Mouse (Mus musculus) adrenal gland, postnatal 10 days (tissue): ENCODE measurements around the gene Aebp2. TPM values are rescaled to one million over a fixed set of nuclear protein-coding genes. Genes with fewer than 3 reads are reported as not detected.

Experiments used
- DNase-seq: peaks from one replicate; pipeline ENCODE4 v3.0.0; 2021; ENCODE audit warnings: mixed read lengths
- total RNA-seq, 2 experiments: library from RNA; stranded (reverse); gene quantifications; 2 replicates each; pipeline ENCODE4 v1.2.3; 2021

Aebp2 gene
- total RNA-seq, 2 experiments from 2014 or later: 45.9 to 52.0 TPM

DNA sequence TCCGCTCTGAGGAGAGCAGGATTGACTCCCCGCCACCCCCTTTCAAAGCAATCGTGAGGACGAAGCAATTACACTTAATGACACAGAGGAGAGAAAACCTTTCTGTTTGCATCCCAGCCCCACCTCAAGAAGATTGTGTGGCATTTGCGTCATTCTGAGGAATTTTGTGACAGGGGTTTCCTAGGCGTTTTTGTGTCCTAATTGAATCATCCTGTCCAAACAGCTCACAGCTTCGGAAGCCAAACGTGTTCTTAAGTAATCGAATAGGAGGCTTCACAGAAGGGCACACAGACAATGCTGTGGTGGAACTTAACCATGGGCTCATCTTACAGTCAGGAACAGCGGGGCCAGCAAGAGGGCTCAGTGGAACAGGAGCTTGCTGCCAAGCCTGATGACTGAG lies 15.9 kb upstream of the Aebp2 start:
- DNase-seq: no peak

- no peak for DNase-seq
Observed at GRCm38 (mm10) chr6:140608666-140609065, 13.8 kb upstream of the Aebp2 start.

DNA sequence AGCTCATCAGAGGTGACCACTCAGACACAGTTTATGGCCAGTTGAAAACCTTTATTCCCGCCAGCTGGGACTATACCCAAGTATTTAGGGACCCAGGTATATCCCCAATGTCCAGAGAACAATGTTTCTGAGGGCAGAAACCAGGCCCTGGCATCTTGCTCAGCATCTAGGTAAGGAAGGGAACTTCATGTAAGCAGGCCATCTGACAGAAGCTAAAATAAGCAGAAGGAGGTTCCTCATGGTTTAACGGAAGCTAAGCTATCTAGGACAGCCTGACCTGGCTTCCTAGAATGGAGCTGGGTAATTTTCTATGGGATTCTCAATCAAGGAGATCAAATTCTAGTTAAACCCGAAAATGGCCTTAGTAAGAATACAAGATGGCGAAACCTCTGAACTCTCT lies 12.9 kb upstream of the Aebp2 start:
- DNase-seq: no peak

DNA sequence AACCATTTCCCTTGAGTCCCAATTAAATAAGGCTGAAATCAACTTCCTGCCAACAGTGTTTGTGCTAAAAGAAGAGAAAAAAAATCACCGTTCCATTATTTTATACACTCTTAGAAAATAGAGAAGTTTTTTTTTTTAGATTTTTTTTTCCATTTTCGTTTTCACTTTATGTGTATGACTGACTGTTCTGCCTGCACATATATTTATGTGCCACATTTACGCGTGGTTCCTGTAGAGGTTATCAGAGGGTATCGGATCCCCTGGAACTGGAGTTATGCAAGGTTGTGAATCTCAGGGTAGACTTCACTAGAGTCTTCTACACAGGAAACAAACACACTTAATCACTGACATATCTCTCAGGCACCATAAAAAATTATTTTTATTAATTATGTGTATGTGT lies 12.3 kb upstream of the Aebp2 start:
- DNase-seq: no peak

DNA sequence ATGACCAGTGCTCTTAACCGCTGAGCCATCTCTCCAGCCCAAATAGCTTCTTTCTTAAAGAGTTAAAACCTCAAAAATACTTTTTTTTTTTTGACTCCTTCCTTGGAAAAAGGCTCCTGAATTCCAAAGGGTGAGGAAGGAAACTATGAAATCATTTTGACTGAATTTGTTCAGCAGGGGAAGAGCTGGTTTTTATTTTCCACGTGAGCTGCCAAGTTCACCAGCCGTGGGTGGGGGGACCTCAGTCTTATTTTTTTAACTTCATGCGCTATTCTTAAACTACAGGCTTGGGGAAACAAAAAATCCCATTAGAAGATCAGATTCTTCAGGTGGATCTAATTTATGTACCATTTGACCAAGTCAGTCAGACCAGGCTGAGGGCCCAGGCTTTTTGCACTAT lies 11.2 kb upstream of the Aebp2 start:
- DNase-seq: no peak

GRCm38 (mm10) chr6:140611893-140612473 lies 10.5 kb upstream of the Aebp2 start:
- DNase-seq: no peak

DNA sequence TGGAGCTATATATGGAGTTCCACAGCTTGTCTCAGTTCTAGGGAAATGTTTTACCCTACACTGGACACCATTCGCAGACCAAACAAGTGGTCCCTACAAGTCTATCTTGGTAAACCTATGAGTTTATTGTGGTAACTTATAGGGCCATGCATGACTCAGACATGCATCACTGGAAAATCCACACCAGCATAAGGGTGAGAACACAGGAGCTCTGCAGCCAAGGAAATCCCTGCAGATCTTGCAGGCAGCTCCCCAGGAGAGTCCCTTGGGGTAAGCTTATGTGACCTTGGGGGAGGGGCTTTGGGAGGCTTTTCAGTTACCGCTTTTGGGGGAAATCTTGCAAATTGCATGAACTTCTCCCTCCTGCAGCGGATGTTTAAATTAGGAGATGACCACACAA lies 8.6 kb upstream of the Aebp2 start:
- peak; percentile 26 for DNase-seq

DNA sequence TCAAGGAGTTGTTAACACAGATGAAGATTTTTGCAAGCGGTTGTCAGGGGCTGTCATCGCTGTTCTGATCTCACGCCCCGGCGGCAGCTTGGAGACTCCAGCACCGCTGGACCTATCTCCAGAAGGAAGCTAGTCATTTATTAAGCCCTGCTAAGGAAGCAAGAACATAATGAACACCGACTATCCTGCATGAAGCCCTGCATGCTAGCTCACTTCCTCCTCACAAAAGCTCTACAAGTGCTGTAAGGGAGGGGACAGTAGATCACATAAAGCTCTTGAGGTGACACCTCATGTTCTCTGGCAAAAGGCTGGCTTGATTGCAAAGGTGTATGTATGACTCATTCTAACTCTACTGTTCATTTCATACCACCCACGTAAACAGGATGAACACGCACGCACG lies 7.8 kb upstream of the Aebp2 start:
- no peak for DNase-seq

DNA sequence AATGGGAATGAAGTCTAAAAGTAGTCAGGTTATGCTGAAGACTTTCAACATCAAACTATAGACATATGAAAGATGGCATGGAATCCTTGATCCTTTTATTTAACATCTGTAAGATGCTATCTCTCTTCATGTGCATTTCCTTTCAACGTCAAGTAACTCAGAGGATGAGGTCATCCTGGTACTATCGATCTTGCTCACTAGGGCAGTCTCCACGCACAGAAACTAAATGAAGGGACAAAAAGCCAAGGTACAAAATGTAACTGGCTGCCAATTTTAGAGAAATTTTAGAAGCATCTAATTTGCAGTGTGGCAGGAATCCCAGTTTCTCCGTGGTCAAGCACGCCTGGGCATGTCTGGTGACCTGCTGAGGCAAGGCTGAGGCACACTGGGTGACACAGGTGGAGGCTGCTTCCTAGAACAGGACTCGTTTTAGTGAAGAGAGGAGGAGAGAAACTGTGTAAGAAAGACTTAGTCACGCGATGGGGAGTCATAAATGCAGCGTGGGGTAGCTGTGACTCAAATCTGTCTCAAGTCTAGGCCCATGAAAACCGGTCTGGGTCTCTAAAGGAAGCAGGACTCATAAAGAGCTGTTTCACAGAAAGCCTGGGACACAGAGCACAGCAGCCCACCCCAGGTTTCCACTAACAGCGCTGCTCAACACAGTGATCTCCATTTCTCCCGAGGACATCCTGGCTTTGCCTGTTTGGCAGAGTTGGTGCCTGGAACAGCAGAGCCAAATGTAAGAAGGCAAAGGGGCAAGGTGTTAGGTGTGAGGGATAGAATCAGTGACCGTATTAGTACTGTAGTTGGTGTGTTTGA lies 1.7 kb upstream of the Aebp2 start:
- DNase-seq: no peak

- no peak for DNase-seq
Observed at GRCm38 (mm10) chr6:140621622-140622021, 841 bp upstream of the Aebp2 start.

GRCm38 (mm10) chr6:140623226-140624095 lies 998 bp downstream of the Aebp2 start:
- peak; percentile 96 for DNase-seq

GRCm38 (mm10) chr6:140624096-140625051 lies 1.9 kb downstream of the Aebp2 start:
- DNase-seq: peak; percentile 51

- no peak for DNase-seq
Observed at GRCm38 (mm10) chr6:140629176-140629859, 6.9 kb downstream of the Aebp2 start.

GRCm38 (mm10) chr6:140630306-140630705 lies 7.8 kb downstream of the Aebp2 start:
- DNase-seq: no peak

DNA sequence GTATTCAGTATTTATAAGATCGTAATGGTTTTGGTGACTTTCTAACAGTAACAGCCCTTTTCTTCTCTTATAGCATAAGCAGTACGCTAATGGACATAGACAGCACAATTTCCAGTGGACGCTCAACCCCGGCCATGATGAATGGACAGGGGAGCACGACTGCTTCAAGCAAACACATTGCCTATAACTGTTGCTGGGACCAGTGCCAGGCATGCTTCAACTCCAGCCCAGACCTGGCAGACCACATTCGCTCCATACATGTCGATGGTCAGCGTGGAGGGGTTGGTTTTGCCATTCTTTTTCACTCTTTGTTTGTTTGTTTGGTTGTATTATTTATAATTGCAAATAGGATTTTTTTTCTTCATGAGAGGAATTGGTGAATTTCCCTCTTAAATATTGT lies 11.2 kb downstream of the Aebp2 start:
- no peak for DNase-seq

DNA sequence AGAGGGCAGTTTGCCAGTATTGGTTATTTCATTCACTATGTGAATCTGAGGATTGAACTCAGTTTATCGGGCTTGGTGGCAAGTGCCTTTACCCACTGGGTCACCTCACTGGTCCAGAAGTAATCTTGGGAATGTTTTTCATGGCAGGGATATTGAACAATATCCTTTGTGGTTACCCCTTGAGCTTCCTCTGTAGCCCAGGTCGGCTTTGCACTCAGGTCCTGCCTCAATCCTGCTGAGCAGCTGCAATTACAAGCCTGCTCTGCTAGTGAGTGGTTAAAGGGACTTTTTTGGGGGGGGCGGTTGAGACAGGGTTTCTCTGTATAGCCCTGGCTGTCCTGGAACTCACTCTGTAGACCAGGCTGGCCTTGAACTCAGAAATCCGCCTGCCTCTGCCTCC lies 13.8 kb downstream of the Aebp2 start:
- DNase-seq: no peak

GRCm38 (mm10) chr6:140642010-140642409 lies 19.5 kb downstream of the Aebp2 start:
- DNase-seq: no peak

DNA sequence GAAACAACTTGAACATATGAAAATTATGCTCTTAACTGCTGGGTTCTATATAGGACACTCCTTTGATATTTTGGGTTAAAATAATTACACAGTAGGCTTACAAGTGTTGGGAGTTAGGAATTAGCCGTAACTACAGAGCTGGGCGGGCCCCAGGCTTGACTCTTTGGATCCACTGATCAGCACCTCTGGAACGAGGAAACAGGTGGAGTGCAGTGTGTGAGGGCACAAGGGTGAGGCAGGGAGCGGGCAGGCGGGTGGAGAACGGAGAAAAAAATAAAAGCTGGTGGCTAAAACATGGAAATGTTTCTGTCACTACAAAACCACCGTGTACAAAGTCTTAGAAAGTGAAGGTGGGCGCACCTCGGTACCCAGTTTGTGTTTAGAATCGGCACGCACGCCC lies 20.2 kb downstream of the Aebp2 start:
- no peak for DNase-seq

GRCm38 (mm10) chr6:140645931-140646330 lies 23.5 kb downstream of the Aebp2 start:
- no peak for DNase-seq

DNA sequence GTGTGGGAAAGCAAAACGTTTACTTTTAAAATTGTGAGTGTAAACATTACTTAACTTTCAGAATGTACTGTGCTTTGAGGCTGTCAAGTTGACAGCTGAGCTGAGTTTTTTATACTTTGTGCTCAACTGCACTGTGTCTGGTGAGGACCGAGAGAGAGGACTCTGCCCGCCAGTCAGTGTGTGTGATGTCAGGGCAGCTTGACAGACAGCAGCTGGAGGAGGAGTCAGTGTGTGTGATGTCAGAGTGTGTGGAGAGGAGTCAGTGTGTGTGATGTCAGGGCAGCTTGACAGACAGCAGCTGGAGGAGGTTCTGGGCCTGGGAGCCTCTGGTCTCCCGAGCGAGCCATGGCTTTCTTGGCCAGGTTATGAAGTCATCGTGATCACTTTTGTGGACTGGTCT lies 24.4 kb downstream of the Aebp2 start:
- DNase-seq: no peak

DNA sequence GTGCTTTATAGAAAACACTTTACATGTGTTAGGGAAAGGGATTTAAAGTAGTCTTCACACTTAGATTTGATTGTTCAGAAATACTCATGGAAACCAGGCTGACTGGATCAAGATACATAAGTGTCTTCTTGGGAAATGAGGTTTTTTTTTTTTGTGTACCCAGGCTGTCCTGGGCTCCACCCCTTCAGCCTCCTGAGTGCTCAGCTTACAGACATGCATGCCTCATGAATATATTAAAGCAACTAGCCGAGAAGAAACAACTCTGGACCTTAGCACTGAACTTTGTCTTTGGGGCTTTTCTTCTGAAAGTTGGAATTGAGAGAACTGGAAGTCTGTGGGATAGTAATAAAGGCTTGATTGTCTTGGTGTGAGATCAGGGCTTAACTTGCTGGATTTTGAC lies 27.3 kb downstream of the Aebp2 start:
- DNase-seq: no peak
